Mouse (Mus musculus) kidney, adult 2 months (tissue): Measurements from ENCODE around the gene Ntn3. TPM values are rescaled to one million over a fixed set of nuclear protein-coding genes. Genes with fewer than 3 reads are reported as not detected.

ENCODE experiments used
- DNase-seq: peaks from one replicate; pipeline ENCODE4 v3.0.0; 2021
- H3K27ac ChIP-seq: fragments of 200-500 bp; 2 replicates; pipeline ENCODE4 v1.5.1; 2012; ENCODE audit warnings: low read depth, low read length, control low read depth, inconsistent platforms; ENCODE audit not compliant: insufficient read depth
- H3K27me3 ChIP-seq: fragments of 200-500 bp; replicated peaks from 2 replicates; pipeline ENCODE4 v1.6.1; 2012; ENCODE audit warnings: mild to moderate bottlenecking, moderate library complexity, low read length, inconsistent platforms; ENCODE audit not compliant: control insufficient read depth, insufficient read depth
- H3K36me3 ChIP-seq: fragments of 200-500 bp; 2 replicates; pipeline ENCODE4 v1.6.1; 2012; ENCODE audit warnings: mild to moderate bottlenecking, moderate library complexity, low read length, inconsistent platforms; ENCODE audit not compliant: control insufficient read depth, insufficient read depth
- H3K4me1 ChIP-seq: fragments of 200-500 bp; 2 replicates; pipeline ENCODE4 v1.6.1; 2011; ENCODE audit warnings: low read length; ENCODE audit not compliant: control insufficient read depth, insufficient read depth
- H3K4me3 ChIP-seq: fragments of 200-500 bp; 2 replicates; pipeline ENCODE4 v1.5.1; 2011; ENCODE audit warnings: mild to moderate bottlenecking, low read depth, low read length, control low read depth; ENCODE audit not compliant: insufficient read depth
- CTCF ChIP-seq: fragments of 200-500 bp; conservative IDR thresholded peaks from 2 replicates; pipeline ENCODE4 v1.5.1; 2011; ENCODE audit warnings: low read depth, mild to moderate bottlenecking, control low read depth, low read length, moderate library complexity, mixed read lengths; ENCODE audit not compliant: insufficient read depth, insufficient read length
- POLR2A ChIP-seq: fragments of 200-500 bp; IDR thresholded peaks from one replicate; pipeline ENCODE4 v1.6.1; 2011; ENCODE audit warnings: low read depth, low read length, control low read depth
- WGBS: fragments of 180-500 bp; shearing (Covaris S2); methylation state at CpG from one replicate; pipeline ENCODE4 v1.1.7; 2018; 5-methylcytosine and 5-hydroxymethylcytosine counted together
- polyA plus RNA-seq: library from polyadenylated mRNA; depleted of rRNA; stranded (reverse); fragments of >200 nt; gene quantifications from 2 replicates; pipeline ENCODE4 v1.2.3, GENCODE M21; 2012

The Ntn3 gene
- polyA plus RNA-seq, 1 experiment: 0.72 TPM

- TF ChIP-seq CTCF: no peak
- TF ChIP-seq POLR2A: no peak
- peak overlapping the region; percentile 78 for H3K4me3 ChIP-seq
- DNase-seq: peak; percentile 36
- peak overlapping the region; percentile 100 for H3K27ac ChIP-seq
- H3K36me3 ChIP-seq: no peaks in the 10 kb centered on the region
- no peaks in the 10 kb centered on the region for H3K27me3 ChIP-seq
- 15% methylated on average over 7 of the region's 7 CpGs for WGBS
- H3K4me1 ChIP-seq: peaks cover 15% of the 10 kb centered on the region
Observed at GRCm38 (mm10) chr17:24167891-24168505, 41.3 kb downstream of the Ntn3 start.

GRCm38 (mm10) chr17:24167120-24167519 lies 42.2 kb downstream of the Ntn3 start:
- Histone ChIP-seq H3K4me1 (peaks cover 15% of the 10 kb centered on the region), H3K4me3 (no peak overlapping the region), H3K36me3 (no peaks in the 10 kb centered on the region), H3K27me3 (no peaks in the 10 kb centered on the region), H3K27ac (peak overlapping the region; percentile 65)
- TF ChIP-seq POLR2A (no peak), CTCF (no peak)
- 34% methylated on average over 6 of the region's 6 CpGs for WGBS
- DNase-seq: peak; percentile 71

GRCm38 (mm10) chr17:24164566-24165259 lies 44.6 kb downstream of the Ntn3 start:
- Histone ChIP-seq H3K27ac (peak overlapping the region; percentile 33), H3K4me3 (no peak overlapping the region), H3K36me3 (no peaks in the 10 kb centered on the region), H3K4me1 (peaks cover 18% of the 10 kb centered on the region), H3K27me3 (no peaks in the 10 kb centered on the region)
- 56% methylated on average over 11 of the region's 11 CpGs for WGBS
- TF ChIP-seq POLR2A (no peak), CTCF (0 out of 2 replicates have a peak, but pooled peaks have one; percentile 5)
- DNase-seq: peak; percentile 85

GRCm38 (mm10) chr17:24163176-24163962 lies 46.0 kb downstream of the Ntn3 start, which contains the start of gene Amdhd2:
TSS of gene Amdhd2 (minus strand) at chr17:24163766.
- DNase-seq: peak; percentile 99
- peaks cover 18% of the 10 kb centered on the region for H3K4me1 ChIP-seq
- no peaks in the 10 kb centered on the region for H3K27me3 ChIP-seq
- no peak for TF ChIP-seq POLR2A
- H3K4me3 ChIP-seq: peak within 1 kb of the TSS; percentile 88
- no peaks in the 10 kb centered on the region for H3K36me3 ChIP-seq
- WGBS: under 1% methylated on average over 47 of the region's 47 CpGs
- peak within 1 kb of the TSS; percentile 84 for H3K27ac ChIP-seq

GRCm38 (mm10) chr17:24162584-24163175 lies 46.7 kb downstream of the Ntn3 start:
- peak; percentile 96 for DNase-seq
- H3K4me1 ChIP-seq: peaks cover 18% of the 10 kb centered on the region
- H3K27ac ChIP-seq: peak overlapping the region; percentile 84
- H3K36me3 ChIP-seq: no peaks in the 10 kb centered on the region
- no peaks in the 10 kb centered on the region for H3K27me3 ChIP-seq
- H3K4me3 ChIP-seq: peak overlapping the region; percentile 88
- 10% methylated on average over 17 of the region's 17 CpGs for WGBS
- no peak for TF ChIP-seq POLR2A
- TF ChIP-seq CTCF: no peak

- TF ChIP-seq POLR2A (no peak), CTCF (no peak)
- peak; percentile 44 for DNase-seq
- H3K4me3 ChIP-seq: no peak overlapping the region
- H3K27ac ChIP-seq: 0 out of 2 replicates have a peak overlapping the region, but pooled peaks have one; percentile 26
- WGBS: 58% methylated on average over 5 of the region's 5 CpGs
- peaks cover 14% of the 10 kb centered on the region for H3K4me1 ChIP-seq
- no peaks in the 10 kb centered on the region for H3K36me3 ChIP-seq
- H3K27me3 ChIP-seq: no peaks in the 10 kb centered on the region
Observed at GRCm38 (mm10) chr17:24161466-24161865, 47.9 kb downstream of the Ntn3 start.
